Mouse (Mus musculus): Measurements from ENCODE around the gene Sypl2. TPM values are rescaled to one million over a fixed set of nuclear protein-coding genes. Genes with fewer than 3 reads are reported as not detected.

Sypl2 gene
- polyA plus RNA-seq, 1 experiment from 2014 or later, result 4.4 TPM

GRCm38 (mm10) chr3:108186098-108187047 lies 40.1 kb downstream of the Sypl2 start, which contains the start of gene Amigo1:
Amigo1 (plus strand) TSS chr3:108186335.
- peak within 1 kb of the TSS; percentile 66 for H3K27ac ChIP-seq
- H3K27me3 ChIP-seq, result peaks cover 25% of the 10 kb centered on the region
- no peaks in the 10 kb centered on the region for H3K36me3 ChIP-seq
- 1% methylated on average over 99 of the region's 100 CpGs for WGBS
- H3K9ac ChIP-seq, result peak within 1 kb of the TSS; percentile 73
- H3K4me3 ChIP-seq (replicated peaks), result peak within 1 kb of the TSS; percentile 75
- no peaks in the 10 kb centered on the region for H3K9me3 ChIP-seq (replicated peaks)
- peak within 1 kb of the TSS; percentile 97 for H3K4me2 ChIP-seq
- H3K4me1 ChIP-seq, result peaks cover 33% of the 10 kb centered on the region
- ATAC-seq (replicated peaks; ENCODE audit: low FRiP score), result peak; percentile 82

- Histone ChIP-seq H3K27me3 (peaks cover 25% of the 10 kb centered on the region), H3K4me3 (replicated peaks) (peak overlapping the region; percentile 75), H3K4me2 (peak overlapping the region; percentile 97), H3K9me3 (replicated peaks) (no peaks in the 10 kb centered on the region), H3K36me3 (no peaks in the 10 kb centered on the region), H3K27ac (no peak overlapping the region), H3K9ac (peak overlapping the region; percentile 73), H3K4me1 (peaks cover 33% of the 10 kb centered on the region)
- 5% methylated on average over 16 of the region's 16 CpGs for WGBS
- ATAC-seq (replicated peaks; ENCODE audit: low FRiP score), result 0 out of 2 replicates have a peak, but pooled peaks have one; percentile 37
These were observed 40.9 kb downstream of the Sypl2 start for GRCm38 (mm10) chr3:108185460-108186097.

GRCm38 (mm10) chr3:108184742-108185141 lies 41.7 kb downstream of the Sypl2 start:
- Histone ChIP-seq H3K4me2 (no peak overlapping the region), H3K27me3 (peaks cover 25% of the 10 kb centered on the region), H3K27ac (no peak overlapping the region), H3K9ac (no peak overlapping the region), H3K4me1 (peaks cover 27% of the 10 kb centered on the region), H3K9me3 (replicated peaks) (no peaks in the 10 kb centered on the region), H3K4me3 (replicated peaks) (no peak overlapping the region), H3K36me3 (no peaks in the 10 kb centered on the region)
- no peak for ATAC-seq (replicated peaks; ENCODE audit: low FRiP score)
- 60% methylated on average over 3 of the region's 3 CpGs for WGBS

- WGBS, result 54% methylated on average over 2 of the region's 2 CpGs
- no peak for ATAC-seq (replicated peaks; ENCODE audit: low FRiP score)
- H3K9me3 ChIP-seq (replicated peaks), result no peaks in the 10 kb centered on the region
- no peak overlapping the region for H3K9ac ChIP-seq
- H3K4me2 ChIP-seq, result no peak overlapping the region
- H3K4me1 ChIP-seq, result peaks cover 3% of the 10 kb centered on the region; the same call in 1 of the 2 replicates
- no peaks in the 10 kb centered on the region for H3K36me3 ChIP-seq
- H3K27me3 ChIP-seq, result peaks cover 9% of the 10 kb centered on the region
- no peak overlapping the region for H3K27ac ChIP-seq
- no peak overlapping the region for H3K4me3 ChIP-seq (replicated peaks)
These were observed 45.9 kb downstream of the Sypl2 start for GRCm38 (mm10) chr3:108180514-108180913.

- Histone ChIP-seq H3K4me2 (no peak overlapping the region), H3K27me3 (peaks cover 1% of the 10 kb centered on the region; the same call in 1 of the 2 replicates), H3K27ac (no peak overlapping the region), H3K4me3 (replicated peaks) (no peak overlapping the region), H3K36me3 (no peaks in the 10 kb centered on the region), H3K9ac (no peak overlapping the region), H3K4me1 (peaks cover 9% of the 10 kb centered on the region), H3K9me3 (replicated peaks) (no peaks in the 10 kb centered on the region)
- 64% methylated on average over 7 of the region's 7 CpGs for WGBS
- 0 out of 2 replicates have a peak, but pooled peaks have one; percentile 29 for ATAC-seq (replicated peaks; ENCODE audit: low FRiP score)
These were observed 47.4 kb downstream of the Sypl2 start for GRCm38 (mm10) chr3:108178756-108179715.

- H3K9ac ChIP-seq, result no peak overlapping the region
- peaks cover 7% of the 10 kb centered on the region; the same call in 1 of the 2 replicates for H3K27me3 ChIP-seq
- H3K9me3 ChIP-seq (replicated peaks), result no peaks in the 10 kb centered on the region
- 19% methylated on average over 14 of the region's 14 CpGs for WGBS
- peaks cover 9% of the 10 kb centered on the region for H3K4me1 ChIP-seq
- H3K4me2 ChIP-seq, result peak overlapping the region; percentile 27
- no peaks in the 10 kb centered on the region for H3K36me3 ChIP-seq
- no peak overlapping the region for H3K4me3 ChIP-seq (replicated peaks)
- H3K27ac ChIP-seq, result 0 out of 2 replicates have a peak overlapping the region, but pooled peaks have one; percentile 27
- peak; percentile 52 for ATAC-seq (replicated peaks; ENCODE audit: low FRiP score)
These were observed 51.5 kb downstream of the Sypl2 start for GRCm38 (mm10) chr3:108174672-108175531.

GRCm38 (mm10) chr3:108169199-108169598 lies 57.2 kb downstream of the Sypl2 start:
- ATAC-seq (replicated peaks; ENCODE audit: low FRiP score), result no peak
- no peak overlapping the region for H3K27ac ChIP-seq
- no peak overlapping the region for H3K9ac ChIP-seq
- no peak overlapping the region for H3K4me2 ChIP-seq
- H3K9me3 ChIP-seq (replicated peaks), result no peaks in the 10 kb centered on the region
- no peaks in the 10 kb centered on the region for H3K36me3 ChIP-seq
- peaks cover 47% of the 10 kb centered on the region for H3K4me1 ChIP-seq
- H3K4me3 ChIP-seq (replicated peaks), result no peak overlapping the region
- H3K27me3 ChIP-seq, result peaks cover 18% of the 10 kb centered on the region
- 38% methylated on average over 3 of the region's 3 CpGs for WGBS

- WGBS, result 15% methylated on average over 14 of the region's 14 CpGs
- Histone ChIP-seq H3K36me3 (no peaks in the 10 kb centered on the region), H3K27ac (peak overlapping the region; percentile 82), H3K4me2 (peak overlapping the region; percentile 35), H3K4me3 (replicated peaks) (no peak overlapping the region), H3K4me1 (peaks cover 47% of the 10 kb centered on the region), H3K9ac (no peak overlapping the region; the same call in 1 of the 2 replicates), H3K27me3 (peaks cover 13% of the 10 kb centered on the region), H3K9me3 (replicated peaks) (no peaks in the 10 kb centered on the region)
- ATAC-seq (replicated peaks; ENCODE audit: low FRiP score), result 0 out of 2 replicates have a peak, but pooled peaks have one; percentile 27
These were observed 58.9 kb downstream of the Sypl2 start for GRCm38 (mm10) chr3:108167499-108167898.

GRCm38 (mm10) chr3:108166486-108167211 lies 59.8 kb downstream of the Sypl2 start:
- ATAC-seq (replicated peaks; ENCODE audit: low FRiP score), result peak; percentile 55
- peaks cover 47% of the 10 kb centered on the region for H3K4me1 ChIP-seq
- H3K36me3 ChIP-seq, result no peaks in the 10 kb centered on the region
- no peak overlapping the region for H3K9ac ChIP-seq
- 15% methylated on average over 7 of the region's 11 CpGs for WGBS
- H3K4me2 ChIP-seq, result peak overlapping the region; percentile 17; the same call in 1 of the 2 replicates
- no peaks in the 10 kb centered on the region for H3K9me3 ChIP-seq (replicated peaks)
- H3K27ac ChIP-seq, result peak overlapping the region; percentile 82
- H3K4me3 ChIP-seq (replicated peaks), result no peak overlapping the region
- H3K27me3 ChIP-seq, result peaks cover 13% of the 10 kb centered on the region

All from kidney, embryonic 15.5 days (tissue).